Comparison of ENCODE assay signal across 8 mouse cellular contexts in genomic region chr5:25011019-25011485, GRCm38 (mm10).
A peak's percentile ranks its signal among the peaks of the same experiment; 100 is the strongest.
DNase-seq lines count a peak whose midpoint lies in the region; ATAC-seq and TF ChIP-seq lines count a peak whose summit lies in the region.

No protein-coding gene starts in this region.

- in situ Hi-C loops in CH12.LX (cut with MboI; ENCODE audit: low pct_ligation_motif_present, low pct_unique_long_range_greater_than_20kb, low sequenced_read_pairs) = no loop called here

- no peak overlapping the region for H3K9ac ChIP-seq in CH12.LX (ENCODE audit: insufficient read depth, low read depth)
- H3K9ac ChIP-seq in forebrain, embryonic 14.5 days (ENCODE audit: low read length) = no peak overlapping the region
- H3K9ac ChIP-seq in neural tube, embryonic 15.5 days (replicated peaks) = peak overlapping the region; percentile 30; the same call in 1 of the 2 replicates

- peak overlapping the region; percentile 44 for H3K4me2 ChIP-seq in CH12.LX (ENCODE audit: insufficient read depth, low read depth, poor library complexity, severe bottlenecking)
- H3K4me2 ChIP-seq in forebrain, embryonic 14.5 days (ENCODE audit: low read length) = peak overlapping the region; percentile 33
- H3K4me2 ChIP-seq in neural tube, embryonic 15.5 days = peak overlapping the region; percentile 48

- peak; percentile 67 to 91 for TF ChIP-seq CTCF in CH12.LX (conservative IDR thresholded peaks at IDR 0.05 in 1 of 2, IDR thresholded peaks at IDR 0.05 in 1 of 2; ENCODE audit: low read depth in 2 of 2, low read length in 2 of 2)

- ATAC-seq in forebrain, embryonic 14.5 days = peak; percentile 77
- peak; percentile 72 for ATAC-seq in neural tube, embryonic 15.5 days (ENCODE audit: low FRiP score)

- peaks cover 19 to 42% of the 10 kb centered on the region in 2 experiments for H3K4me1 ChIP-seq in CH12.LX (ENCODE audit: control insufficient read depth in 1 of 2, insufficient read depth in 2 of 2)
- H3K4me1 ChIP-seq in forebrain, embryonic 14.5 days (ENCODE audit: control insufficient read depth, insufficient read depth, low read length) = 0 out of 2 replicates have a peak, but pooled peaks cover 3% of the 10 kb centered on the region
- peaks cover 13% of the 10 kb centered on the region for H3K4me1 ChIP-seq in neural tube, embryonic 15.5 days

- peaks cover 0 to 4% of the 10 kb centered on the region in 2 experiments for H3K36me3 ChIP-seq in CH12.LX (replicated peaks in 1 of 2; ENCODE audit: control insufficient read depth in 1 of 2, insufficient read depth in 1 of 2, low read length in 1 of 2)
- no peaks in the 10 kb centered on the region for H3K36me3 ChIP-seq in forebrain, embryonic 14.5 days (ENCODE audit: control insufficient read depth, insufficient read depth, low read length)
- no peaks in the 10 kb centered on the region for H3K36me3 ChIP-seq in neural tube, embryonic 15.5 days

- intact Hi-C loops in heart, postnatal 25 days (cut with DNase I) = loop anchor here (2.0 to 5.0 kb wide), 5 partner anchors 72 to 336 kb away; no protein-coding TSS in a partner anchor

- dilution Hi-C loops in CH12.LX (cut with MboI; ENCODE audit: extremely low pct_ligation_motif_present, extremely low pct_unique_long_range_greater_than_20kb, low sequenced_read_pairs) = no loop called here

- H3K79me2 ChIP-seq in CH12.LX (replicated peaks; ENCODE audit: control insufficient read depth, extremely low read depth, insufficient read depth, poor library complexity, severe bottlenecking) = no peaks in the 10 kb centered on the region

- H3K4me3 ChIP-seq in CH12.LX (replicated peaks in 1 of 3; ENCODE audit: low read depth in 2 of 3, low read length in 2 of 3, poor library complexity in 1 of 3) = peak overlapping the region in 1 of 3 experiments; percentile 27
- H3K4me3 ChIP-seq in forebrain, embryonic 14.5 days (ENCODE audit: low read depth, low read length) = no peak overlapping the region
- H3K4me3 ChIP-seq in neural tube, embryonic 15.5 days (replicated peaks) = no peak overlapping the region

- no peaks in the 10 kb centered on the region for H3K27me3 ChIP-seq in CH12.LX (replicated peaks)
- no peaks in the 10 kb centered on the region for H3K27me3 ChIP-seq in forebrain, embryonic 14.5 days (replicated peaks; ENCODE audit: control insufficient read depth, insufficient read depth, low read length)
- H3K27me3 ChIP-seq in neural tube, embryonic 15.5 days (replicated peaks) = no peaks in the 10 kb centered on the region

- TF ChIP-seq RAD21 in CH12.LX (IDR thresholded peaks at IDR 0.05; ENCODE audit: low read depth, low read length) = peak; percentile 87

- no peak for TF ChIP-seq EP300 in CH12.LX (IDR thresholded peaks at IDR 0.05; ENCODE audit: low read length)

- H3K27ac ChIP-seq in CH12.LX (ENCODE audit: insufficient read depth, low read depth) = no peak overlapping the region
- no peak overlapping the region for H3K27ac ChIP-seq in forebrain, embryonic 14.5 days (ENCODE audit: low read depth, low read length)
- no peak overlapping the region for H3K27ac ChIP-seq in neural tube, embryonic 15.5 days (replicated peaks)

- TF ChIP-seq POLR2A in CH12.LX (IDR thresholded peaks at IDR 0.05; ENCODE audit: low read depth, low read length) = no peak

- peak; percentile 89 for DNase-seq in CH12.LX (ENCODE audit: extremely low read depth)
- peak; percentile 75 for DNase-seq in c-Kit-positive CD71-positive TER-119-positive erythroid progenitor cells, embryonic 14.5 days (ENCODE audit: low spot score)
- DNase-seq in forebrain, embryonic 14.5 days (ENCODE audit: low spot score) = peak; percentile 93
- DNase-seq in heart, postnatal 25 days (ENCODE audit: low spot score) = peak; percentile 46
- DNase-seq in layer of hippocampus, adult 11-12 months (ENCODE audit: low spot score) = peak; percentile 88
- DNase-seq in lung, adult 18-20 months = peak; percentile 78 to 86
- DNase-seq in testis, postnatal 14 days (ENCODE audit: low spot score) = peak; percentile 60

- 13% methylated on average over 8 of the region's 8 CpGs for WGBS in forebrain, embryonic 14.5 days
- 14% methylated on average over 8 of the region's 8 CpGs for WGBS in neural tube, embryonic 15.5 days

- H3K9me3 ChIP-seq in CH12.LX (replicated peaks; ENCODE audit: low read length) = no peaks in the 10 kb centered on the region
- H3K9me3 ChIP-seq in forebrain, embryonic 14.5 days (replicated peaks; ENCODE audit: control insufficient read depth, low read length) = no peaks in the 10 kb centered on the region
- H3K9me3 ChIP-seq in neural tube, embryonic 15.5 days (replicated peaks) = no peaks in the 10 kb centered on the region

TF ChIP-seq in CH12.LX, 34 proteins besides CTCF, POLR2A, EP300 and RAD21:
- TF ChIP-seq MEF2A (IDR thresholded peaks at IDR 0.05; ENCODE audit: borderline replicate concordance, low read depth, low read length) (no peak), PAX5 (IDR thresholded peaks at IDR 0.05; ENCODE audit: low read length) (no peak), CHD1 (IDR thresholded peaks at IDR 0.05; ENCODE audit: low read depth, low read length) (no peak), E2F4 (IDR thresholded peaks at IDR 0.05; ENCODE audit: insufficient replicate concordance, low read depth, low read length) (no peak), TBP (conservative IDR thresholded peaks at IDR 0.05; ENCODE audit: low read depth, low read length) (no peak), ZNF384 (IDR thresholded peaks at IDR 0.05; ENCODE audit: low read depth, low read length) (peak; percentile 24; the same call in 1 of the 2 replicates), NELFE (IDR thresholded peaks at IDR 0.05; ENCODE audit: low read depth, low read length) (no peak), ELF1 (IDR thresholded peaks at IDR 0.05; ENCODE audit: low read depth, low read length) (peak; percentile 56), MAZ (IDR thresholded peaks at IDR 0.05; ENCODE audit: low read depth, low read length) (no peak), KAT2A (IDR thresholded peaks at IDR 0.05; ENCODE audit: insufficient replicate concordance, low read length) (no peak), MAX (IDR thresholded peaks at IDR 0.05; ENCODE audit: low read length) (peak; percentile 95), CHD2 (IDR thresholded peaks at IDR 0.05; ENCODE audit: low read length) (no peak), SMC3 (IDR thresholded peaks at IDR 0.05; ENCODE audit: low read depth, low read length) (peak; percentile 58), MAFK (IDR thresholded peaks at IDR 0.05; ENCODE audit: insufficient replicate concordance, low read length) (no peak), JUN (IDR thresholded peaks at IDR 0.05; ENCODE audit: insufficient read depth, low read depth, low read length) (no peak), ZKSCAN1 (IDR thresholded peaks at IDR 0.05; ENCODE audit: borderline replicate concordance, low read depth, low read length) (no peak), ETS1 (conservative IDR thresholded peaks at IDR 0.05; ENCODE audit: low read depth, low read length) (no peak), BHLHE40 (IDR thresholded peaks at IDR 0.05; ENCODE audit: low read depth, low read length) (peak; percentile 93), IRF4 (IDR thresholded peaks at IDR 0.05; ENCODE audit: low read depth, low read length) (no peak), NRF1 (IDR thresholded peaks at IDR 0.05; ENCODE audit: low read depth, low read length) (peak; percentile 49; the same call in 1 of the 2 replicates), MYC (IDR thresholded peaks at IDR 0.05; ENCODE audit: low read depth, low read length) (peak; percentile 92), UBTF (IDR thresholded peaks at IDR 0.05; ENCODE audit: low read depth, low read length) (no peak), HCFC1 (IDR thresholded peaks at IDR 0.05; ENCODE audit: low read depth, low read length) (no peak), USF1 (IDR thresholded peaks at IDR 0.05; ENCODE audit: low read depth, low read length) (no peak; the same call in 1 of the 2 replicates), POLR2AphosphoS2 (IDR thresholded peaks at IDR 0.05; ENCODE audit: low read depth, low read length) (no peak), USF2 (conservative IDR thresholded peaks at IDR 0.05; ENCODE audit: low read depth, low read length) (no peak), JUND (conservative IDR thresholded peaks at IDR 0.05; ENCODE audit: low read depth, low read length) (no peak), ZMIZ1 (IDR thresholded peaks at IDR 0.05; ENCODE audit: low read depth, low read length) (no peak), GABPA (IDR thresholded peaks at IDR 0.05; ENCODE audit: insufficient replicate concordance, low read depth, low read length) (no peak), SIN3A (IDR thresholded peaks at IDR 0.05; ENCODE audit: low read length) (no peak; the same call in 1 of the 2 replicates), MXI1 (IDR thresholded peaks at IDR 0.05; ENCODE audit: low read depth, low read length) (peak; percentile 86), ZC3H11A (IDR thresholded peaks at IDR 0.05; ENCODE audit: low read depth, low read length) (no peak), RCOR1 (conservative IDR thresholded peaks at IDR 0.05; ENCODE audit: low read depth, low read length) (no peak), TCF12 (IDR thresholded peaks at IDR 0.05; ENCODE audit: low read depth, low read length) (no peak)
